Mouse (Mus musculus) neural tube, embryonic 11.5 days (tissue): ENCODE data around the gene Cybrd1. TPM values are rescaled to one million over a fixed set of nuclear protein-coding genes. Genes with fewer than 3 reads are reported as not detected.

Experiments used
- ATAC-seq: fragments of 200-750 bp; cut with Nextera tagmentation; 2 replicates; pipeline ENCODE4 v1.8.0; 2017; ENCODE audit warnings: moderate number of reproducible peaks, mild to moderate bottlenecking, moderate TSS enrichment, moderate library complexity; ENCODE audit not compliant: insufficient read depth, low FRiP score, low TSS enrichment
- DNase-seq: peaks from one replicate; pipeline ENCODE4 v3.0.0-alpha.2; 2015; ENCODE audit warnings: low spot score
- H3K27ac ChIP-seq: fragments of 300-500 bp; sonication (generic); 2 replicates; pipeline ENCODE4 v1.5.1; 2014; ENCODE audit warnings: low read depth, mild to moderate bottlenecking, low read length
- H3K27me3 ChIP-seq: fragments of 300-500 bp; sonication (generic); 2 replicates; pipeline ENCODE4 v1.6.1; 2014; ENCODE audit warnings: mild to moderate bottlenecking, low read length, mixed read lengths; ENCODE audit not compliant: control insufficient read depth, insufficient read depth
- H3K36me3 ChIP-seq: fragments of 300-500 bp; sonication (generic); 2 replicates; pipeline ENCODE4 v1.6.1; 2014; ENCODE audit warnings: mild to moderate bottlenecking, low read length, moderate library complexity, mixed read lengths; ENCODE audit not compliant: control insufficient read depth, insufficient read depth
- H3K4me1 ChIP-seq: fragments of 300-500 bp; sonication (generic); 2 replicates; pipeline ENCODE4 v1.6.1; 2014; ENCODE audit warnings: low read length, mixed read lengths; ENCODE audit not compliant: control insufficient read depth, insufficient read depth
- H3K4me2 ChIP-seq: fragments of 300-500 bp; sonication (generic); 2 replicates; pipeline ENCODE4 v1.6.1; 2014; ENCODE audit warnings: low read depth, mild to moderate bottlenecking, moderate library complexity
- H3K4me3 ChIP-seq: fragments of 300-500 bp; sonication (generic); 2 replicates; pipeline ENCODE4 v1.5.1; 2014; ENCODE audit warnings: low read depth, low read length
- H3K9ac ChIP-seq: fragments of 300-500 bp; sonication (generic); 2 replicates; pipeline ENCODE4 v1.6.1; 2014; ENCODE audit warnings: mild to moderate bottlenecking, low read length
- H3K9me3 ChIP-seq: fragments of 300-500 bp; sonication (generic); 2 replicates; pipeline ENCODE4 v1.6.1; 2016; ENCODE audit warnings: low read length; ENCODE audit not compliant: control insufficient read depth
- WGBS: fragments of 180-500 bp; shearing (Covaris S2); extraction: QIAGEN DNeasy Blood & Tissue Kit; methylation state at CpG from one replicate; pipeline ENCODE4 v1.1.7; 2014; 5-methylcytosine and 5-hydroxymethylcytosine counted together
- polyA plus RNA-seq: library from polyadenylated mRNA; unstranded; fragments of >200 nt; fragmentation: Nextera tagmentation; extraction: Ambion mirVana; gene quantifications from 2 replicates; pipeline ENCODE4 v1.2.1, GENCODE M21; 2014

Gene Cybrd1
- polyA plus RNA-seq, 1 experiment from 2014 or later, result 0.27 TPM

- no peaks in the 10 kb centered on the region for H3K27me3 ChIP-seq
- ATAC-seq (no peak), DNase-seq (no peak)
- H3K4me1 ChIP-seq, result no peaks in the 10 kb centered on the region
- no peak overlapping the region for H3K9ac ChIP-seq
- no peaks in the 10 kb centered on the region for H3K36me3 ChIP-seq
- no peak overlapping the region for H3K4me2 ChIP-seq
- no peak overlapping the region for H3K27ac ChIP-seq
- 94% methylated on average over 8 of the region's 8 CpGs for WGBS
- no peaks in the 10 kb centered on the region for H3K9me3 ChIP-seq
- H3K4me3 ChIP-seq, result no peak overlapping the region
Measured at GRCm38 (mm10) chr2:71157881-71158280, 40.2 kb downstream of the Cybrd1 start.

GRCm38 (mm10) chr2:71159576-71160306 is 42.0 kb downstream of the Cybrd1 start:
- H3K27ac ChIP-seq, result no peak overlapping the region
- no peak overlapping the region for H3K4me3 ChIP-seq
- no peak for DNase-seq
- H3K27me3 ChIP-seq, result no peaks in the 10 kb centered on the region
- WGBS, result 89% methylated on average over 16 of the region's 16 CpGs
- no peaks in the 10 kb centered on the region for H3K36me3 ChIP-seq
- H3K4me2 ChIP-seq, result no peak overlapping the region
- H3K9ac ChIP-seq, result no peak overlapping the region
- no peaks in the 10 kb centered on the region for H3K4me1 ChIP-seq
- ATAC-seq, result no peak
- no peaks in the 10 kb centered on the region for H3K9me3 ChIP-seq

- Histone ChIP-seq H3K9me3 (no peaks in the 10 kb centered on the region), H3K27me3 (no peaks in the 10 kb centered on the region), H3K4me3 (no peak overlapping the region), H3K4me1 (no peaks in the 10 kb centered on the region), H3K36me3 (no peaks in the 10 kb centered on the region), H3K9ac (no peak overlapping the region), H3K27ac (no peak overlapping the region), H3K4me2 (no peak overlapping the region)
- DNase-seq (peak; percentile 15), ATAC-seq (no peak)
- 82% methylated on average over 11 of the region's 11 CpGs for WGBS
Measured at GRCm38 (mm10) chr2:71160307-71160861, 42.7 kb downstream of the Cybrd1 start.

- Histone ChIP-seq H3K4me2 (no peak overlapping the region), H3K9me3 (no peaks in the 10 kb centered on the region), H3K27ac (no peak overlapping the region), H3K36me3 (no peaks in the 10 kb centered on the region), H3K4me3 (no peak overlapping the region), H3K9ac (no peak overlapping the region), H3K27me3 (no peaks in the 10 kb centered on the region), H3K4me1 (no peaks in the 10 kb centered on the region)
- no peak for DNase-seq
- no peak for ATAC-seq
- 88% methylated on average over 7 of the region's 7 CpGs for WGBS
Measured at GRCm38 (mm10) chr2:71161558-71161957, 43.8 kb downstream of the Cybrd1 start.

GRCm38 (mm10) chr2:71162831-71163621 is 45.3 kb downstream of the Cybrd1 start:
- 86% methylated on average over 25 of the region's 25 CpGs for WGBS
- Histone ChIP-seq H3K27me3 (no peaks in the 10 kb centered on the region), H3K9me3 (no peaks in the 10 kb centered on the region), H3K27ac (no peak overlapping the region), H3K4me2 (no peak overlapping the region), H3K36me3 (no peaks in the 10 kb centered on the region), H3K9ac (no peak overlapping the region), H3K4me1 (no peaks in the 10 kb centered on the region), H3K4me3 (no peak overlapping the region)
- no peak for DNase-seq
- no peak for ATAC-seq

GRCm38 (mm10) chr2:71167211-71167610 is 49.5 kb downstream of the Cybrd1 start:
- no peak overlapping the region for H3K4me3 ChIP-seq
- H3K27me3 ChIP-seq, result no peaks in the 10 kb centered on the region
- H3K9me3 ChIP-seq, result no peaks in the 10 kb centered on the region
- no peak overlapping the region for H3K4me2 ChIP-seq
- no peak overlapping the region for H3K9ac ChIP-seq
- ATAC-seq (no peak), DNase-seq (no peak)
- no peaks in the 10 kb centered on the region for H3K4me1 ChIP-seq
- H3K27ac ChIP-seq, result no peak overlapping the region
- H3K36me3 ChIP-seq, result no peaks in the 10 kb centered on the region
- 82% methylated on average over 4 of the region's 4 CpGs for WGBS

- Histone ChIP-seq H3K36me3 (no peaks in the 10 kb centered on the region), H3K27ac (no peak overlapping the region), H3K9ac (no peak overlapping the region), H3K4me2 (no peak overlapping the region), H3K9me3 (no peaks in the 10 kb centered on the region), H3K4me1 (no peaks in the 10 kb centered on the region), H3K27me3 (no peaks in the 10 kb centered on the region), H3K4me3 (no peak overlapping the region)
- DNase-seq (no peak), ATAC-seq (no peak)
- WGBS, result 55% methylated on average over 10 of the region's 10 CpGs
Measured at GRCm38 (mm10) chr2:71168461-71169021, 50.8 kb downstream of the Cybrd1 start.

- H3K9ac ChIP-seq, result no peak overlapping the region
- DNase-seq (no peak), ATAC-seq (no peak)
- no peak overlapping the region for H3K4me2 ChIP-seq
- whole genome bisulfite sequencing, result 70% methylated on average over 3 of the region's 3 CpGs
- no peak overlapping the region for H3K27ac ChIP-seq
- H3K36me3 ChIP-seq, result no peaks in the 10 kb centered on the region
- H3K4me3 ChIP-seq, result no peak overlapping the region
- H3K27me3 ChIP-seq, result no peaks in the 10 kb centered on the region
- H3K9me3 ChIP-seq, result no peaks in the 10 kb centered on the region
- no peaks in the 10 kb centered on the region for H3K4me1 ChIP-seq
Measured at GRCm38 (mm10) chr2:71173031-71173430, 55.3 kb downstream of the Cybrd1 start.
